Mouse (Mus musculus): ENCODE measurements at regions not wholly inside any gene's neighbourhood (a gene's known extent, or its start where the extent isn't known, plus 50 kb on each side); places are given as distances from the start of the nearest gene placed in this dataset.

DNA sequence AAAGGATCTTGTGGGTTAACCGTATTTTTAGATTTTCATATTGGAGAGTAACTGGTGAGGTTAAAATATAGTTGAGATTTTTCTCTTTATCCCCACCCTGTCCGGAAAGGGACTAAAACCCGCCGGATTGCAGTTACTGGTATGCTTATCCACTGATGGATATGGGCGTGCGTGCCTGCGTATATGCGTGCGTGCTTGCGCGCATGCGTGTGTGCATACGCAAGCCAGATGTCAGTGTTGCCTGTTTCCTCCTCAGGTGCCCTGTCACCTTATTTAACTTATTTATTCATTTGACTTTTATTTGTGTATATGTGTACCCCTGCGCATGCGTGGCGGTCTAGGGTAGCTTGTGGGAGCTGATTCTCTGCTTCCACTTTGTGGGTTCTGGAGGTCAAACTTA is 135.2 kb upstream of the Ubr2 start:
- ATAC-seq (replicated peaks; ENCODE audit: low read depth, poor library complexity, severe bottlenecking): no peak

DNA sequence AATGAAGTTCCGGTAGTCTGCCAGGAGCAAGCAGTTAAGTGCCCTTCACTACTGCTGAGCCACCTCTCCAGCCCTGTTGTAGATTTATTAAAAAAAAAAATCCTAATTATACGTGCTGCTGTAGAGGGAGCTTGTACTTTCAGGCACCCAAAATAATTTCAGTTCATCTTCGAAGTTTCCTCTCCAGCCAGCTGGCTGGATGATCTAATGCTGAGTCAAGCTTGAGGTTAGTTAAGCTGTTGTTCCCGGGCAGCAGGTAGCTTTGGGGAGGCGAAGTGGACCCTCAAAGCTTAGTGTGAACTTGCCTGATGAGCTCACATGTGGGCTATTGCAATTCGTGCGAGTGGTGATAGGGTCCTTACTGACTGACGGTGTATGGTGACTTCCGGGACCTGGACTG is 134.6 kb upstream of the Ubr2 start:
- no peak for ATAC-seq (replicated peaks; ENCODE audit: low read depth, poor library complexity, severe bottlenecking)

DNA sequence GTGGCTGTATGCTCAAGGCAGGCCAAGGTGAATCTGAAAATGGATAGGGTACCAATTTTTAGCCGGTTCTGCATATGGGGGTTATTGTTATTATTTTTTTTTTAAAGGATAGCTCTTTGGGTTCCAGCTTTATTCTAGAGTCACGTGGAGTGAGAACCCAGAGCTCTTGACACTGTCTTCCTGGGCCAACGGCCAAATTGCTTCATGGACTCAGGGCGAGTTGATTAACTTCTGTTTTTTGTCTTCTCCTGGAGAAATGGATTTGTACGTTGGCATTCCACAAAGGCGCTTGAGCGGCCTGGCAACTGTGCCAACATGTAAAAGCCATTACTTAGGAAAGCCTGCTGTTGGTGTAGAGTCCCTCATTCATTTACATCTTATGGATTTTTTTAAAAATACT is 134.1 kb upstream of the Ubr2 start:
- no peak for ATAC-seq (replicated peaks; ENCODE audit: low read depth, poor library complexity, severe bottlenecking)

DNA sequence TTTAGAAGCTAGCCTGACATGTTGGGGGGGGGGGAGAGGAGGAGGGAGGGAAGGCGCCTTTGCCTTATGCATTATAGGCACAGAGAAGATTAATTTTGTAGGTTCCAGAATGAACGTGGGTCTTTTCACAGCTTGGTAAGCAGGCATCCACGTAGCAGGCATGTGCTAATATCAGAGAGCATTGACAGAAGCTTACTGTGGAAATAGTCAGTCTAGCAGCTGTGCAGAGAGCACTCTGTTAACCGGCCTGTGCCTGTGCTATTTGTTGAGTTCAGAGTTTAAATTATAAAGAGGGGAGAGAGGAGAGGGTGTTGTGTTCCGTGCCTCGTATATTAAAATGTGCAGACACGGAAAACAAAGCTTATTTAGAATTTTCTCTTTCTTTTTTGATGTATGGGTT is 133.5 kb upstream of the Ubr2 start:
- no peak for ATAC-seq (replicated peaks; ENCODE audit: low read depth, poor library complexity, severe bottlenecking)

DNA sequence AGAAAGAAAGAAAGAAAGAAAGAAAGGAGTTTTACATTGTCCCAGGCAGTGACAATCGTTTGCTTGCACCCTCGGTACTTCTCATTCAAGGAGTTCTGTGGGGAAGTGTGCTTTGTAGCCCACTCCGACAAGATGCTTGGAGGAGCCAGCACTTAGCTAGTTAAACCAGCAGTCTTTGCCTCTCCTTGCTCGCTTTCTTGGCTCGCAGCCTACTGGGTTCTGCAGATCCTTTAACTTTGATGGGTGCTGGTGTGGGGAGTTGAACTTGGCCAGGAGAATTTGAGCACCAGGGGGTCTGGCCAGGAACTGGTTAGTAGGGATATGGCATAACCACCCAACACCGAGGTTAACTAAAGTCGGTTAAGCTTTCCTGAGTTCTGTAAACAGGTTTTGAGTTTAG is 132.5 kb upstream of the Ubr2 start:
- no peak for ATAC-seq (replicated peaks; ENCODE audit: low read depth, poor library complexity, severe bottlenecking)

DNA sequence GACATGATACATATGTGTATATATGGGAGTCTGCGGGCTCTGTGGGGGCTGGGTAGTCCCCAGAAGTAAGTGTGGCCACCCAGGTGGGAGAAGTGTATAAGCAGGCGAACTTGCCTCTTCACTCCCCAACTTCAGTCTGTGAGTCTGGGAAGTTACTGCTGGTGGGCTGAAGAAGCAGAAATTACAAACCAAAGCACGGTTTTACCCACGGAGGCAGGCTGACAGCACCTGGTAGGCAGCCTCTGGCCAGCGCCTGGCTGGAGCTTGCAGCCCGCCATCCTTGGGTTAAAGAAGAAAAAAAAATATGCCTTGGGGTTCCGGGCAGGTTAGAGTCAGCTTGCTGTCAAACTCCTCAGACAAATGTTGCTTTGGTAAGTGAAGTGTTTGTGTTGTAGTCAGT is 131.9 kb upstream of the Ubr2 start:
- no peak for ATAC-seq (replicated peaks; ENCODE audit: low read depth, poor library complexity, severe bottlenecking)

DNA sequence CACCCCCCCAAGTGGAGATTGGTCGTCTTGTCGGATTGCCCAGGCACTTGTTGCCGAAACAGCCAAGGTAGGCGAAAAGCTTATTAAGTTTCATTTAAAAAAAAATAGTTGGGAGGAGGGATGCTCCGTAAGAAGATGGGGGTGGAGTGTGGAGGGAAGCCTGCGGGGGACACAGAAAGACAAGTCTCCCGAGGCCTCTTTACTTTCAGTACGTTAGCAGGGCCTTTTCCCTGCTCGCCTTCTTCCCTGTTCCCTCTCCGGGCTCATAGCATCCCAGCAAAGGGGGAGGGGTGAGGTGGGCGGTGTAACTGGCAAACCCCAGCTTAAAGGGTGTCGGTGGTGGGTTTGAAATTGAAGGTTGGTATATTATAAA is 131.5 kb upstream of the Ubr2 start:
- ATAC-seq (replicated peaks; ENCODE audit: low read depth, poor library complexity, severe bottlenecking): no peak

DNA sequence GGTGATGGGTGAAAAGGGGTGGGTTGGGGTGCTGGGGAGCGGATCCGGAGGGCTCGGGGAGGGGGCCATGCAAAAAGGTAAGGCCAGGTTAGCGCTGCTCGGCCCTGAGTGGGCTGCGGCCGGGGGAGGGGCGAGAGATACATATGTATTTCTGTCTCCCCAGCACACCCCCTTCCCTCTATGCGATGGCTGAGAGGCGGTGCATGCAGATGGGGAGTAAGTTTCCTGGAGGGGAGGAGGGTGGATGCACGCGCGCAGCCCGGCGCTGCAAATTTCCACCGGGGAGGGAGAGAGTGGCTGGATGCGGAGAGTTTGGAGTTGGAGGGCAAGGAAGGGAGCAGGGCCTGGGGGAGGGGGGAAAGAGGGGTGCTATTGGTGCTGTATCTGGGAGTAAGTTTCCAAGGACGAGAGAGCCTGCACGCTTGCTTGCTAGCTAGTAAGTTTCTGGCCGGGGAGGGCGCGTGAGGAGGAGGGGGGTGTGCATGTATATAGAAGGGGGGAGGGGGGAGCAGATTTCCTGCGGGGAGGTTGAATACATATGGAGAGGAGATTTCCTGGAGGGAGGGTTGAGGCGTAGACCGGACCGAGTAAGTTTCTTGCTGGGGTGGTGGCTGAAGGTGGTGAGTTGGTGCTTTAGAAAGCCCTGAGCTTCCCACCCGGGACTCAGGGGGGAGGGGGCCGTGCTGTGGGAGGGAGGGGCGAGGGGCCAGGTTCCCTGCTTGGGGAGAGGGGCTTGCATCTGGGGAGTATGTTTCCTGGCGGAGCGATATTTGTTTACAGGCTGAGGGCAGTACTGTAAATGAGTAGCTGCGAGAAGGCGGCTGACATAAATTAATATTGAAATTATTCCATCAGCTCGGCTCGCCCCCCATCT is 130.8 kb upstream of the Ubr2 start:
- ATAC-seq (replicated peaks; ENCODE audit: low read depth, poor library complexity, severe bottlenecking): peak; percentile 28

DNA sequence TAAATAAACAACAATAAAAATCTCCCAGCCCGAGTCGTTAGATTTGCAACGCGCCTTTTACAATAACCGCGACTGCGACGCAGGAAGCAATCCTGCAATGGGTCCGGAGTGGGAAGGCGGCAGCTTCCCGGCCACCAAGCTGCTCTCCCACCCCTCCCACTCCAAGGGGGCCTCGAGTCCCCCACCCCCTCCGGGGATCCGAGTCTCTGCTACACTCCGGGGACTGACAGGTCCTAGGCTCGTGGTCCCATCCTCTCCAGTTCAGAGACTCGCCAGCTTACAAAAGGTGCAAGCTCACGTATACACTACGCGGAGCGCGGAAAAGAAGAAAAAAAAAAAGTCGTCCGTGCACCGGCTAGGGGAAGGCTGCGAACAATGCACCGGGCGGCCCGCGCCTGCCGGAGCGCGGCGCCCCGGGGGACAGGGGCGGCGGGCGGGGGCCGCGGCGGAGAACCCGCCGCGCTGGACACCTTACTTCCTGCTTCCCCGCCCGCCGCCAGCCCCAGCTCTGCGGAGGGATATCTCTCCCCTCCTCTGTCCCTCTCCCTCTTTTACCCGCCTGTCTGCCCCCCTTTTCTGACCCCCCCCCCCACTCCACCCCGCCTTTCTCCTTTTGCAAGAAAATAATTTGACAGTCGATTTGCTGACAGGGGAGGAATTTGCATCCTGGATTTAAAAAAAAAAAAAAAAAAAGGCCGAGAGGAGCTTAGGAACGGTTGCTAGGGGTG is 130.0 kb upstream of the Ubr2 start:
- ATAC-seq (replicated peaks; ENCODE audit: low read depth, poor library complexity, severe bottlenecking): peak; percentile 26

DNA sequence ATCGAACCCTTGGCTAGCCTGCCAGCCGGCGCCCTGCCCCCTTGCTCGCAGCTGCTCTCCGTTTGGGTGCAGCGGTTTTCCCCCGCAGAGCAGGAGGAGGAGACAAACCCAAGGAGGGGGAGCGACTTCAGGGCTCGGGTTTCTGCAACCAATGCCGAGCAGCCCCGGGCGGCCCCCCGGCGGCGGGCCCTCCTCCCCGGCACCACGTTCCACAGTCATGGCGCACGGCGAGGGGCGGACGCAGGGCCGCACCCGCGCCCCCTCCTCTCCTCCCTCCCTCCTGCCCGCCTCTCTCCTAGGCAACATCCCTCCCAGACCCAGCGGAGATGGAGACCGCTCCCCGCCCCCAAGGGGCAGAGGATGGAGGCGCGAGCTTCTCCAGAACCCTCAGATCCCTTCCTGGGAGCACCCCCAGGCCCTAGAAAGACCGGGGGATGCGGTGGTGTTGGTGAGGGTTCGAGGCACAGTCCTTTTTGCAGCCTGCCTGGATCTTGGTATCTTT is 129.4 kb upstream of the Ubr2 start:
- peak; percentile 84 for ATAC-seq (replicated peaks; ENCODE audit: low read depth, poor library complexity, severe bottlenecking)

DNA sequence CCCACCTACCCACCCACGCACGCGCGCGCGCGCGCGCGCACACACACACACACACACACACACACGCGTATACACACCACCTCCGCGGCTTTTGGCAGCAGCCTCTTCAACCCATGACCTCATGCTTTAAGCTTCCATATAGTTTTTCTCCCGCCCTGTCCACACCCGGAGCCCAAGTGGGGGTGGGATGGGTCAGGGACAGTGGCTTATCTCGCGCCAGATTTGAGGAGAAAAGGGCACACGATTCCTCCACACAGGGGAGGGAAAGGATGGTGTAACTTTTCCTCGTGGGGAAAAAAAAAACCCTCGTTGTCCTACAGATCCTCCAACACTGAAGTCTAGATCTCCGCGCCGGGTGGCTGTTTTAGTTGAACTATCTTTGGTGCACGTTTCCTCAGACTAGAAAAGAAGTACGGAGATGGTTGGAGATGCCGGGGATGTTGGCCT is 128.8 kb upstream of the Ubr2 start:
- ATAC-seq (replicated peaks; ENCODE audit: low read depth, poor library complexity, severe bottlenecking): no peak

DNA sequence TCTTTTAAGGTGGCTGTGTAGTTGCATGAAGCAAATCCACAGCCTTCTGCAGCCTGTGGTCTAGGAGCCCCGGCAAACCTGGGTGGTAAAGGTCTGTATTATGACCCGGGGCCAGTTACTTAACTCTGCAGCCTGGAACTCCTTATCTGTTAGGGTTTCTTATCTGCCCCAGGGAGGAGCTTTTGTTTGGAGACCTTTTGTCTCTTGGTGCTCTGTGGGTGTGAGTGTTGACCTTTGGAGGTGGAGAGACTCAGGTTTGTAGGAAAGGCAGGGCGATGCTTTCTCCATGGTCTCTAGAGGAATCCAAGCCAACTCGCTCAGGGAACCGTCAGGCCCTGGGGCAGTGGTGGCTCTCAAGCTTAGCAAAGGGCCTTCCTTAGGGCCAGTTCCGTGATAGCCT is 127.8 kb upstream of the Ubr2 start:
- ATAC-seq (replicated peaks; ENCODE audit: low read depth, poor library complexity, severe bottlenecking): no peak

DNA sequence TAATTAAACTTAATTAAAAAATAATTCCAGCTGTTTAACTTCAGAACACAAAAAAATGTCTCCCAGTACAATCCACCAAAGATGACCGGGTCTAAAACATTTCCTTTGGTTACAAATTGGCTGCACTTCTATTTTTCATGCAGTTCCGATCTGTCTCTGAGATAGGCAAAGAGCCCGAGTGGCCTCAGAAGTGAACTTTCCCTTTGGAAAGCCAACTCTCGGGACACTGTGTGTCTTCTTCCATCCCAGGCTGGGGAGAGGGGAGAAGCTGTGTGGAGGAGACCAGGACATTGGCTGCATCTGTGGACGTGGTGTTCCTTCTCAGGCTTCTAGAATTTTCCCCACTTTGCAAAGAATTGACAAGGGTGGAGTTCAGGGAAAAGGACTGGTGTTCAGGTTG is 125.0 kb upstream of the Ubr2 start:
- no peak for ATAC-seq (replicated peaks; ENCODE audit: low read depth, poor library complexity, severe bottlenecking)

DNA sequence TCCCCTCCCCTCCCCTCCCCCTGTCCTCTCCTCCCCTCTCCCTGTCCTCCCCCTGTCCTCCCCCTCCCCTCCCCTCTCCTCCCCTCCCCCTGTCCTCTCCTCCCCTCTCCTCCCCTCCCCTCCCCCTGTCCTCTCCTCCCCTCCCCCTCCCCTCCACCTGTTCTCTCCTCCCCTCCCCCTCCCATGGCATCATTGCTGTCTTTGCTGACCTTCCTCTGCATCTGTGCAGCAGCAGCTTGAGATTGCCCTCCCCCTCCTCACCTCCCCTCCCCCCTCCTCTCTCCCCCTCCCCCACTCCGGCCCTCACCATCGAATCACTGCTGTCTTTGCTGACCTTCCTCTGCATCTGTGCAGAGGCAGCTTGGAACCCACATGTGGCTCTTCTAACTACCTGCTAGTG is 123.4 kb upstream of the Ubr2 start:
- ATAC-seq (replicated peaks; ENCODE audit: low read depth, poor library complexity, severe bottlenecking): no peak

DNA sequence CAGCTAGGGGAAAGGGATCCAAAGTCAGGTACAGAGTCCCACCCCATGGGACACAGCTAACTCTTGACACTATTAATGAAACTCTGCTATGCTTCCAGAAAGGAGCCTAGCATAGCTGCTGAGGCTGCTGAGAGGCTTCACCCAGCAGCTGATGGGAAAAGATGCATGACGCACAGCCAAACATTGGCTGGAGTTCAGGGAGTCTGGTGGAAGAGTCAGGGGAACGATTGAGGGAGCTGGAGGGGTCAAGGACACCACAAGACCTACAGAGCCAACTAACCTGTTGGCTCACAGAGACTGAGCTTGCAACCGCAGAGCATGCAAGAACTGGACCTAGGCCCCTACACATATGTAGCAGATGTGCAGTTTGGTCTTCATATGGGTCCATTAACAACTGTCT is 117.2 kb upstream of the Ubr2 start:
- ATAC-seq (replicated peaks; ENCODE audit: low read depth, poor library complexity, severe bottlenecking): no peak

DNA sequence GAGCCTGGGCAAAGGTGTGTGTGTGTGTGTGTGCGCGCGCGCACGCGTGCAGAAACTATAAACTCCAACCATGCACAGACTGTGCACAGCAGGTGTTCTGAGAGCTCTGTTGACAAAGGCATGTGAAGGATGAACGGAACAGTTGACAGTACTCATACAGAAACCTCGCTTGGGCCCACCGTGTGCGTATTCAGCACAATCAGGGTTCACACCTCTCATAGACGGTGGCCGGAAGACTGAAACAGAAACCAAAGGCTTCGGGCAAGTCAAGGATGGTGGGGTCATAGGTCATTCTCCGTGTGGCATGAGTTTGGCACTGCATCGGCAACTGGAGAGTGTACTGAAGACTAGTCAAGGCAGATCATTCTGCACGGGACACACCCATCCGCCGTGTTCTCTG is 113.2 kb upstream of the Ubr2 start:
- ATAC-seq (replicated peaks; ENCODE audit: low read depth, poor library complexity, severe bottlenecking): no peak

DNA sequence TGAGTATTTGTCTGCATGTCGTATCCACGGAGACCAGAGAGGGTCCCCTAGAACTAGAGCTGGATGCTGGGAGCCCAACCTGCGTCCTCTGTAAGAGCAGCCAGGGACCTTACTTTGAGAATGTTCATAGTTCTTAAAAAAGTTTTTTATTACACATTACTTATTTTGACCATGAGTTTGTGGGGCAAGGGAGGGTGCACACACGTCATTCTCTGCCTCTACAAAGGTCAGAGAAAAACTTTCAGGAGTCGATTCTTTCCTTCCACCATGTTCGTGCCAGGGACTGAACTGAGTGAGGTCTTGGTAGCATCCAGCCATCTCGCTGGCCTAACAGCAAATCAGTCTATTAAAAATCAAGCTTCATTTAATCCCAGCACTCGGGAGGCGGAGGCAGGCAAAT is 111.9 kb upstream of the Ubr2 start:
- no peak for ATAC-seq (replicated peaks; ENCODE audit: low read depth, poor library complexity, severe bottlenecking)

DNA sequence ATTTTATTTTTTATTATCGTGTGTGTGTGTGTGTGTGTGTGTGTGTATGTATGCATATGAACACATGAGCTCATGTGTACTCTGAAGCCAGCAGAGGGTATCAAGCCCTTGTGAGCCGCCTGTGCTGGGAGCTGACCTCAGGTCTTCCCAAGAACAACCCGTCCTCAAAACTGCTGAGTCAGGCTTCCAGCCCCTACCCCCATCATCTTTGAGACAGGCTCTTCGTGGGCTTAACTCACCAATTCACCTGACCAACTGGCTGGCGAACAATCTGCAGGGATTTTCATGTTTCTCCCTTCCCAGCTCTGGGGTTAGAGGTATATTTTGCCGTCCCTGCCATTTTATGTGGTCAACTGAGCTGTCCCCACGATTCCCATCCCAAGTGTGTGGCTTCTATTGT is 107.7 kb upstream of the Ubr2 start:
- no peak for ATAC-seq (replicated peaks; ENCODE audit: low read depth, poor library complexity, severe bottlenecking)

DNA sequence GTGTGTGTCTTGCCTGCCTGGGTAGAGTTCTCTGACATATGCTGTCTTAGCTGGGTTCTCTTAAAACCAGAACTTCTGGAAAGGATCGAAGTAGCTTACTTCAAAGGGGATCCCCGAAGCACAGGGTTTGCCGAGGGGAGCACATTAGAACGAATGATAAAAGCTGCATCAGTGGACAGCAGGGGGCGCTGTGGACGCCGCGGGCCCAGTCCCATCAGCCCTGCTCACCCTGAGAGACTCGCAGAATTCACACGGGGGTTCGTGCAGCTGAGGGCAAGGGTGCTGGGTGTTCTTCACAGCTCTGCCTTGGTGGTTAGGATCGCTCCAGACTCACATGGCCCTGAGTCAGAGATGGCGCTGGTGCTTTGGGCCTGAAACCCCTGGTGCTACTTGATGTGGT is 105.4 kb upstream of the Ubr2 start:
- peak; percentile 54; the same call in 1 of the 2 replicates for ATAC-seq (replicated peaks; ENCODE audit: low read depth, poor library complexity, severe bottlenecking)

DNA sequence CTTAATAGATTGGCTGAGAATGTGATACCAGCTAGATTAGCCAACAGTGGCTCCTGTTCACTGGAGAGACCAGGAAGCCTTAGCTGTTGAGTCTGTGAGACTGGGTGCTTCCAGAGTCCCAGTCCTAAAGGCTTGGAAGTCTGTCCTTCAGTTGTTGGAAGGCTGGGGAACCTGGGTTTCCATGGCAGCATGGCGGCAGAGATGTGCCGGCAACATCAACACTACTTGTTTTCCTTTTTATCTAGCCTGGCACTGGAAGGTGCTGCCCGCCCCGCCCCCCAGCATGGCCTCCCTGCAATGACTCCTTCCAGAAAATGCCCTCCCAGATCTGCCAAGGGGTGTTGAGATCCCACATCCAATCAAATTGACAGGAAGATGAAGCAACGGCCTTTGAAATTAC is 104.8 kb upstream of the Ubr2 start:
- ATAC-seq (replicated peaks; ENCODE audit: low read depth, poor library complexity, severe bottlenecking): no peak

DNA sequence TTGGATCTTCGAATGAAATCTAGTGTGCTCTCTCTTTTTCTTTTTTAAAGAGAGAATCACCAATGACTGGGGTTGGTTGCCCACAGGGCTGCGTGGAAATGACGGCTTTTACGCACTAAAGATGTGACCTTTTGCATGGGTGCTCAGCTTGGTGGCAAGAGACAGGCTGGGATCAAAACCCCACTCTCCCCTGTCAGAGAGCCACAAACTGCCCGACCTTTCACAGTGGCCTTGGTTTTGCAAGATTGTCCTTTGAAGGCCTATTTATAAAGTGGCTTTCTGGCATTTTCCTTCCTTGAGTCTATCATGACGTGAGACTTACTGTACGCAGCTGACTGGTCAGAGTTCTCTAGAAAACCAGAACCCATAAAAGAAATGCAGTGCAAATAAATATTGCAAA is 104.4 kb upstream of the Ubr2 start:
- no peak for ATAC-seq (replicated peaks; ENCODE audit: low read depth, poor library complexity, severe bottlenecking)

Data from common myeloid progenitor, adult 5-6 weeks (primary cell).